8 mouse cellular contexts compared by ENCODE assay signal in the genomic region with DNA sequence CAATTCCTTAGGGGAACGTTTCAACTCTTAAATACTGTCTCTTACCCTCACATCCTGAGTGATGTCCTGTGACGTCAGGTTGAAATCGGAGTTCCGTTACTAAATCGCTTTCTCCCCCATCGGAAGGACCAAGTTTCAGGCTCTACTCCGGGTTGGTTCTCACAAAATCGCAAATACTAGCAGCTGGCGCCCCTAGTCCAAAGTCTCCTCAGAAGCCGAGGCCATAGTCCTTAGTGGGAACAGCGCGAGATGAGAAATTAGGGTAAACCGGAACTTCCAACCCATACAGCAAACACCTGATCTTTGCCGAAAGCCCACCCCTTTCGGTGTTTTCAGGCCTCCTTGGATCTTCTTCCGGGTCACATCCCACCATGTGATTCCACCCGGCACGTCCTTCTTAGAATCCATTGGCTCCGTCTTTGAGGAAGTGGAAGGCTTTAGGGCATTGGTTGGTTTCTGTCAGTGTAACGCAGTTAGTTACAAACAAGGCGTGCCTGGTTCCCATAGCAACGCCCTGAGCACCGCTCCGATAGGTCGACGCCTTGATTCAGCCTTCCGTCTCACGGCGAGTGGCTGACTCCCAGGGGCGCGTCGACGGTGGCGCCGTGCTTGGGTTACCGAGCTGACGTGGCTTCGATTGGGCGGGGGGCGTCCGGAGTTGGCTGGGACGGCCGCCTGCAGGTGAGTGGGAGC. TPM values are rescaled to one million over a fixed set of nuclear protein-coding genes. Genes with fewer than 3 reads are reported as not detected.
DNase-seq lines count a peak whose midpoint lies in the region; ATAC-seq lines count a peak whose summit lies in the region.

A gene (minus strand): TSS at position 421 of the 693 bp plus-strand sequence.
A gene (plus strand): TSS at position 558 of the 693 bp plus-strand sequence.

- ATAC-seq in megakaryocyte progenitor cell, adult 5-6 weeks (replicated peaks; ENCODE audit: poor library complexity): peak; percentile 96

- DNase-seq in adipocyte (ENCODE audit: low spot score): peak; percentile 100
- DNase-seq in embryo, embryonic 10 days (ENCODE audit: low spot score): peak; percentile 100
- peak; percentile 91 for DNase-seq in gastrocnemius, postnatal 10 days
- peak; percentile 99 for DNase-seq in induced T-regulatory cell, adult 2 months (ENCODE audit: low read depth)
- DNase-seq in left cerebral cortex, adult 9 months (ENCODE audit: low spot score in 2 of 2): peak; percentile 99 to 100
- DNase-seq in right cerebral cortex, postnatal 14 days: peak; percentile 97
- DNase-seq in urinary bladder, postnatal 36 days (ENCODE audit: low spot score in 2 of 2): peak; percentile 86 to 94

RNA-seq across cellular contexts. Expression of the first gene that starts in this region (rescaled TPM):
- under 1 TPM; 0.28 to 0.29 TPM for total RNA-seq in gastrocnemius, postnatal 10 days (2021)
- total RNA-seq in megakaryocyte progenitor cell, adult 5-6 weeks (2015): 0.42 and 1.4 TPM in 2 replicates
- 1.1 TPM in 1 of 2 replicates, not detected in the other for total RNA-seq in megakaryocyte progenitor cell, adult 5-6 weeks (2017)

RNA-seq across cellular contexts. Expression of the second gene that starts in this region (rescaled TPM):
- 10 to 100 TPM; 23.2 to 25.5 TPM for total RNA-seq in gastrocnemius, postnatal 10 days (2021)
- 14.1 and 18.5 TPM in 2 replicates for total RNA-seq in megakaryocyte progenitor cell, adult 5-6 weeks (2015)
- 30.7 and 37.1 TPM in 2 replicates for total RNA-seq in megakaryocyte progenitor cell, adult 5-6 weeks (2017)

Comparison
In these comparisons a context has a peak if more than half of its experiments do, and no peak if none do; other contexts are left out.
1. Peak in every context shown above with its lines: DNase-seq and ATAC-seq.